24 mouse cellular contexts compared by ENCODE assay signal in the genomic region with DNA sequence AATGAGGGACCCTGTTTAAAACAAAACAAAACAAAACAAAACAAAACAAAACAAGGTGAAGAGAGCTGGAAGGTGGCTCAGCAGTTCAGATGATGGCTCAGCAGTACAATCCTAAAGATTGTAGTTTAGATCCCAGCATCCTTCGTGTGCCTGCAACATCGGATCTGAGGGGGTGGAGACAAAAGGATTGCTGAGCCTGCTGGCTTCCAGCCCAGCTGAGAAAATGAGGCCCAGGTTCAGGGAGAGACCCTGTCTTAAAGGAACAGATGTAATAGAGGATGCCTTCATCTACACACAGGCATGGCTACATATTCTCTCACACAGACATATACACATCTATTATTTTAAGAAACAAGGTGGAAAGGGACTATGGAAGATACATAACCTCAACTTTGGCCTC. TPM values are rescaled to one million over a fixed set of nuclear protein-coding genes. Genes with fewer than 3 reads are reported as not detected.
DNase-seq lines count a peak whose midpoint lies in the region; ATAC-seq and TF ChIP-seq lines count a peak whose summit lies in the region.
"Had no signal": no experiment of that assay in that cellular context is flagged by ENCODE, and none has a peak within 500 bp of the region (broad histone marks: within the 10 kb centered on the region; RNA-seq: fewer than 3 reads in every experiment).

No protein-coding gene starts in this region.

- H3K4me3 ChIP-seq in forebrain, embryonic 14.5 days (ENCODE audit: low read depth, low read length) = no peak overlapping the region
- no peak overlapping the region for H3K4me3 ChIP-seq in forebrain, embryonic 12.5 days (replicated peaks)
- H3K4me3 ChIP-seq in hindbrain, postnatal 0 days (ENCODE audit: low read length) = no peak overlapping the region
- H3K4me3 ChIP-seq in hindbrain, embryonic 11.5 days (ENCODE audit: low read depth, low read length) = no peak overlapping the region
- no peak overlapping the region for H3K4me3 ChIP-seq in MEL (ENCODE audit: control insufficient read depth in 1 of 2, insufficient read depth in 1 of 2, low read depth in 2 of 2, low read length in 2 of 2)
- H3K4me3 ChIP-seq: heart, adult 2 months; heart, embryonic 15.5 days had no signal

- no peak for TF ChIP-seq RAD21 in MEL (IDR thresholded peaks at IDR 0.05; ENCODE audit: low read depth, low read length)

- TF ChIP-seq CTCF in hindbrain, postnatal 0 days (IDR thresholded peaks at IDR 0.05; ENCODE audit: low read depth) = no peak
- no peak for TF ChIP-seq CTCF in MEL (IDR thresholded peaks at IDR 0.05 in 2 of 3, conservative IDR thresholded peaks at IDR 0.05 in 1 of 3; ENCODE audit: control insufficient read depth in 1 of 3, insufficient read depth in 1 of 3, low read depth in 2 of 3, low read length in 3 of 3, poor library complexity in 1 of 3, severe bottlenecking in 1 of 3)

- no peak for TF ChIP-seq POLR2A in MEL (IDR thresholded peaks at IDR 0.05; ENCODE audit: control insufficient read depth in 1 of 2, insufficient read depth in 1 of 2, low read depth in 1 of 2, low read length in 2 of 2, poor library complexity in 1 of 2)

- no peak overlapping the region for H3K4me2 ChIP-seq in forebrain, embryonic 14.5 days (ENCODE audit: low read length)
- H3K4me2 ChIP-seq in forebrain, embryonic 12.5 days = no peak overlapping the region
- no peak overlapping the region for H3K4me2 ChIP-seq in hindbrain, postnatal 0 days (ENCODE audit: low read depth, low read length)
- no peak overlapping the region for H3K4me2 ChIP-seq in hindbrain, embryonic 11.5 days (replicated peaks; ENCODE audit: low read depth, low read length)
- H3K4me2 ChIP-seq: heart, embryonic 11.5 days; heart, embryonic 15.5 days had no signal

- H3K36me3 ChIP-seq in forebrain, embryonic 14.5 days (ENCODE audit: control insufficient read depth, insufficient read depth, low read length) = no peaks in the 10 kb centered on the region
- H3K36me3 ChIP-seq in forebrain, embryonic 12.5 days (replicated peaks) = no peaks in the 10 kb centered on the region
- 0 out of 2 replicates have a peak, but pooled peaks cover 1% of the 10 kb centered on the region for H3K36me3 ChIP-seq in hindbrain, postnatal 0 days (ENCODE audit: insufficient read depth, low read length)
- no peaks in the 10 kb centered on the region for H3K36me3 ChIP-seq in hindbrain, embryonic 11.5 days (ENCODE audit: control insufficient read depth, insufficient read depth, low read length)
- peaks cover 0 to 10% of the 10 kb centered on the region in 2 experiments; a peak in 2 of 4 replicates for H3K36me3 ChIP-seq in MEL (ENCODE audit: control insufficient read depth in 1 of 2, insufficient read depth in 2 of 2, low read length in 2 of 2)

- 10% methylated on average over 2 of the region's 2 CpGs for WGBS in forebrain, embryonic 14.5 days
- 49% methylated on average over 2 of the region's 2 CpGs for WGBS in forebrain, embryonic 12.5 days
- WGBS in hindbrain, postnatal 0 days = 11% methylated on average over 2 of the region's 2 CpGs
- 53% methylated on average over 2 of the region's 2 CpGs for whole genome bisulfite sequencing in hindbrain, embryonic 11.5 days

- H3K27me3 ChIP-seq in forebrain, embryonic 14.5 days (replicated peaks; ENCODE audit: control insufficient read depth, insufficient read depth, low read length) = no peaks in the 10 kb centered on the region
- H3K27me3 ChIP-seq in forebrain, embryonic 12.5 days = no peaks in the 10 kb centered on the region
- H3K27me3 ChIP-seq in hindbrain, postnatal 0 days (ENCODE audit: insufficient read depth, low read length) = no peaks in the 10 kb centered on the region
- no peaks in the 10 kb centered on the region for H3K27me3 ChIP-seq in hindbrain, embryonic 11.5 days (ENCODE audit: control insufficient read depth, insufficient read depth, low read length)
- no peaks in the 10 kb centered on the region for H3K27me3 ChIP-seq in MEL (ENCODE audit: control insufficient read depth in 1 of 2, insufficient read depth in 2 of 2, low read length in 2 of 2)
- H3K27me3 ChIP-seq: heart, embryonic 15.5 days had no signal

- H3K9ac ChIP-seq in forebrain, embryonic 14.5 days (ENCODE audit: low read length) = no peak overlapping the region
- H3K9ac ChIP-seq in forebrain, embryonic 12.5 days = no peak overlapping the region
- no peak overlapping the region for H3K9ac ChIP-seq in hindbrain, postnatal 0 days (replicated peaks; ENCODE audit: low read length)
- no peak overlapping the region for H3K9ac ChIP-seq in hindbrain, embryonic 11.5 days (ENCODE audit: low read depth, low read length)
- H3K9ac ChIP-seq in MEL (ENCODE audit: control insufficient read depth, low read depth, low read length, poor library complexity, severe bottlenecking) = no peak overlapping the region
- H3K9ac ChIP-seq: forebrain, postnatal 0 days; heart, embryonic 15.5 days had no signal

- no peak; the same call in 1 of the 2 replicates for ATAC-seq in forebrain, embryonic 14.5 days
- no peak for ATAC-seq in forebrain, embryonic 12.5 days (ENCODE audit: low FRiP score)
- ATAC-seq in hindbrain, postnatal 0 days = peak; percentile 48
- ATAC-seq in hindbrain, embryonic 11.5 days (ENCODE audit: low FRiP score) = no peak
- ATAC-seq: CD4-positive, CD25-positive, alpha-beta regulatory T cell, adult 4 months; intestine, embryonic 16.5 days had no signal

- no peaks in the 10 kb centered on the region for H3K79me2 ChIP-seq in MEL (ENCODE audit: control insufficient read depth, insufficient read depth, low read length, poor library complexity)

- peak; percentile 54 to 55 for DNase-seq in cerebellum, postnatal 10 days
- DNase-seq in cerebellum, adult 11-12 months = no peak
- peak; percentile 35 for DNase-seq in forebrain, embryonic 14.5 days (ENCODE audit: low spot score)
- DNase-seq in hindbrain, postnatal 0 days (ENCODE audit: low spot score) = peak; percentile 56
- no peak for DNase-seq in hindbrain, embryonic 11.5 days (ENCODE audit: low spot score)
- DNase-seq in MEL (ENCODE audit: low read depth, low spot score) = peak; percentile 30
- no peak for DNase-seq in testis, postnatal 10 days (ENCODE audit: low spot score)
- DNase-seq: adrenal gland, adult 2 months; adrenal gland, postnatal 25 days; B cell, adult 2 months; cerebellum, adult 9-10 months; gastrocnemius, postnatal 14 days; heart, adult 2 months; heart, postnatal 14 days; kidney, adult 2 months had no signal

- no peaks in the 10 kb centered on the region for H3K4me1 ChIP-seq in forebrain, embryonic 14.5 days (ENCODE audit: control insufficient read depth, insufficient read depth, low read length)
- H3K4me1 ChIP-seq in forebrain, embryonic 12.5 days = no peaks in the 10 kb centered on the region; the same call in 1 of the 2 replicates
- no peaks in the 10 kb centered on the region for H3K4me1 ChIP-seq in hindbrain, postnatal 0 days (ENCODE audit: insufficient read depth, low read length)
- no peaks in the 10 kb centered on the region for H3K4me1 ChIP-seq in hindbrain, embryonic 11.5 days (replicated peaks; ENCODE audit: control insufficient read depth, insufficient read depth, low read length)
- peaks cover 5 to 20% of the 10 kb centered on the region in 2 experiments; a peak in 3 of 4 replicates for H3K4me1 ChIP-seq in MEL (ENCODE audit: control insufficient read depth in 1 of 2, insufficient read depth in 2 of 2, low read length in 2 of 2)
- H3K4me1 ChIP-seq: heart, embryonic 15.5 days had no signal

- no peak for TF ChIP-seq EP300 in MEL (IDR thresholded peaks at IDR 0.05; ENCODE audit: low read depth in 1 of 2, low read length in 2 of 2)

- H3K27ac ChIP-seq in forebrain, embryonic 14.5 days (ENCODE audit: low read depth, low read length) = no peak overlapping the region
- no peak overlapping the region for H3K27ac ChIP-seq in forebrain, embryonic 12.5 days
- 0 out of 2 replicates have a peak overlapping the region, but pooled peaks have one; percentile 16 for H3K27ac ChIP-seq in hindbrain, postnatal 0 days
- H3K27ac ChIP-seq in hindbrain, embryonic 11.5 days (ENCODE audit: low read depth, low read length) = no peak overlapping the region
- no peak overlapping the region for H3K27ac ChIP-seq in MEL (ENCODE audit: control insufficient read depth, low read depth, low read length)
- H3K27ac ChIP-seq: heart, adult 2 months; heart, embryonic 15.5 days had no signal

- H3K9me3 ChIP-seq in forebrain, embryonic 14.5 days (replicated peaks; ENCODE audit: control insufficient read depth, low read length) = no peaks in the 10 kb centered on the region
- H3K9me3 ChIP-seq in forebrain, embryonic 12.5 days = no peaks in the 10 kb centered on the region
- H3K9me3 ChIP-seq in hindbrain, postnatal 0 days (ENCODE audit: low read length) = no peaks in the 10 kb centered on the region
- no peaks in the 10 kb centered on the region for H3K9me3 ChIP-seq in hindbrain, embryonic 11.5 days (ENCODE audit: control insufficient read depth, low read length)
- no peaks in the 10 kb centered on the region for H3K9me3 ChIP-seq in MEL (replicated peaks; ENCODE audit: insufficient read depth, low read length)
- H3K9me3 ChIP-seq: G1E had no signal

TF ChIP-seq in MEL, 35 proteins besides CTCF, POLR2A, EP300 and RAD21 (continues in another document):
- no peak for TF ChIP-seq GABPA (IDR thresholded peaks at IDR 0.05; ENCODE audit: low read depth, low read length)
- no peak for TF ChIP-seq SIN3A (IDR thresholded peaks at IDR 0.05; ENCODE audit: low read length)
- no peak for TF ChIP-seq MEF2A (IDR thresholded peaks at IDR 0.05; ENCODE audit: extremely low read depth, insufficient replicate concordance, low read depth, low read length, poor library complexity, severe bottlenecking)

RNA-seq across cellular contexts. Expression of a gene that starts 17.1 kb away (rescaled TPM):
- polyA plus RNA-seq in forebrain, embryonic 14.5 days (2014; fragmentation: Nextera tagmentation; extraction: Ambion mirVana) = 0.66 and 0.73 TPM in 2 replicates
- 0.29 TPM in 1 of 2 replicates, not detected in the other for polyA plus RNA-seq in forebrain, embryonic 12.5 days (2016; fragmentation: Nextera tagmentation; extraction: Ambion mirVana)
- 3.8 and 6.3 TPM in 2 replicates for total RNA-seq in hindbrain, postnatal 0 days (2014; rRNA removed)
- polyA plus RNA-seq in hindbrain, postnatal 0 days (2015; fragmentation: Nextera tagmentation; extraction: Ambion mirVana) = 3.4 and 3.6 TPM in 2 replicates
- 0.14 TPM in 1 of 2 replicates, not detected in the other for polyA plus RNA-seq in hindbrain, embryonic 11.5 days (2014; fragmentation: Nextera tagmentation; extraction: Ambion mirVana)
- total RNA-seq in MEL (2012; rRNA removed) = not detected in 2 replicates
- polyA plus RNA-seq in MEL (2012; ENCODE audit: insufficient read depth in 1 of 2, insufficient read length in 2 of 2, low read depth in 1 of 2, low replicate concordance in 2 of 2, missing spikeins in 1 of 2) = not detected
- total RNA-seq: adrenal gland, adult 2 months; adrenal gland, postnatal 25 days; gastrocnemius, adult 18-20 months; gastrocnemius, postnatal 14 days; heart, adult 2 months; heart, postnatal 14 days; hematopoietic stem cell, adult 5-6 weeks had no signal
- polyA plus RNA-seq: adrenal gland, adult 2 months; G1E; heart, adult 2 months; kidney, adult 2 months had no signal

RNA-seq across cellular contexts. Expression of a gene that starts 56.6 kb away (rescaled TPM):
- 46.7 and 46.9 TPM in 2 replicates for polyA plus RNA-seq in forebrain, embryonic 14.5 days (2014; fragmentation: Nextera tagmentation; extraction: Ambion mirVana)
- 80.4 and 81.5 TPM in 2 replicates for polyA plus RNA-seq in forebrain, embryonic 12.5 days (2016; fragmentation: Nextera tagmentation; extraction: Ambion mirVana)
- 39.9 and 41.8 TPM in 2 replicates for total RNA-seq in hindbrain, postnatal 0 days (2014; rRNA removed)
- 29.9 and 33.7 TPM in 2 replicates for polyA plus RNA-seq in hindbrain, postnatal 0 days (2015; fragmentation: Nextera tagmentation; extraction: Ambion mirVana)
- polyA plus RNA-seq in hindbrain, embryonic 11.5 days (2014; fragmentation: Nextera tagmentation; extraction: Ambion mirVana) = 68.2 and 70.2 TPM in 2 replicates
- 119 and 125 TPM in 2 replicates for total RNA-seq in MEL (2012; rRNA removed)
- polyA plus RNA-seq in MEL (2012; ENCODE audit: insufficient read depth in 1 of 2, insufficient read length in 2 of 2, low read depth in 1 of 2, low replicate concordance in 2 of 2, missing spikeins in 1 of 2) = 100 to 1,000 TPM in 1 of 2 experiments, not detected in 1; 185 TPM

Comparison
In these comparisons a context has a peak if more than half of its experiments do, and no peak if none do; other contexts are left out.
1. DNase-seq: peak in cerebellum, postnatal 10 days (2 of 2), forebrain, embryonic 14.5 days (single experiment), hindbrain, postnatal 0 days (single experiment) and MEL (single experiment); none in cerebellum, adult 11-12 months (single experiment), hindbrain, embryonic 11.5 days (single experiment) and testis, postnatal 10 days (single experiment).